Mouse (Mus musculus): Measurements from ENCODE around the gene Fgg.

Gene Fgg

GRCm38 (mm10) chr3:83007557-83007956, at the start of gene Fgg:
Gene Fgg (plus strand): TSS chr3:83007724.
- no peak for DNase-seq (ENCODE audit: low spot score in 2 of 2)

- DNase-seq (ENCODE audit: low spot score in 2 of 2) = no peak
These were observed 36.5 kb upstream of the Fgg start for GRCm38 (mm10) chr3:82971046-82971445.

- DNase-seq (ENCODE audit: low spot score in 2 of 2) = no peak
These were observed 26.7 kb upstream of the Fgg start for GRCm38 (mm10) chr3:82980818-82981217.

- DNase-seq (ENCODE audit: low spot score in 2 of 2) = no peak
These were observed 25.7 kb upstream of the Fgg start for GRCm38 (mm10) chr3:82981861-82982260.

- DNase-seq (ENCODE audit: low spot score in 2 of 2) = no peak
These were observed 22.7 kb upstream of the Fgg start for GRCm38 (mm10) chr3:82984840-82985239.

- DNase-seq (ENCODE audit: low spot score in 2 of 2) = no peak
These were observed 15.6 kb upstream of the Fgg start for GRCm38 (mm10) chr3:82991963-82992362.

GRCm38 (mm10) chr3:82992956-82993355, 14.6 kb upstream of the Fgg start:
- no peak for DNase-seq (ENCODE audit: low spot score in 2 of 2)

- DNase-seq (ENCODE audit: low spot score in 2 of 2) = peak in 1 of 2 experiments; percentile 2
These were observed 12.2 kb upstream of the Fgg start for GRCm38 (mm10) chr3:82995368-82995767.

- no peak for DNase-seq (ENCODE audit: low spot score in 2 of 2)
These were observed 10.9 kb upstream of the Fgg start for GRCm38 (mm10) chr3:82996656-82997055.

GRCm38 (mm10) chr3:82998772-82999463, 8.6 kb upstream of the Fgg start:
- DNase-seq (ENCODE audit: low spot score in 2 of 2) = no peak

- DNase-seq (ENCODE audit: low spot score in 2 of 2) = no peak
These were observed 7.5 kb upstream of the Fgg start for GRCm38 (mm10) chr3:82999995-83000394.

- DNase-seq (ENCODE audit: low spot score in 2 of 2) = no peak
These were observed 5.3 kb upstream of the Fgg start for GRCm38 (mm10) chr3:83002191-83002590.

- DNase-seq (ENCODE audit: low spot score in 2 of 2) = no peak
These were observed 4.5 kb upstream of the Fgg start for GRCm38 (mm10) chr3:83003068-83003467.

GRCm38 (mm10) chr3:83004801-83005200, 2.7 kb upstream of the Fgg start:
- no peak for DNase-seq (ENCODE audit: low spot score in 2 of 2)

GRCm38 (mm10) chr3:83010291-83010690, 2.8 kb downstream of the Fgg start:
- DNase-seq (ENCODE audit: low spot score in 2 of 2) = no peak

GRCm38 (mm10) chr3:83011136-83011535, 3.6 kb downstream of the Fgg start:
- no peak for DNase-seq (ENCODE audit: low spot score in 2 of 2)

GRCm38 (mm10) chr3:83011565-83011964, 4.0 kb downstream of the Fgg start:
- DNase-seq (ENCODE audit: low spot score in 2 of 2) = no peak

GRCm38 (mm10) chr3:83012636-83013035, 5.1 kb downstream of the Fgg start:
- no peak for DNase-seq (ENCODE audit: low spot score in 2 of 2)

GRCm38 (mm10) chr3:83013951-83014350, 6.4 kb downstream of the Fgg start:
- DNase-seq (ENCODE audit: low spot score in 2 of 2) = no peak

GRCm38 (mm10) chr3:83016236-83016635, 8.7 kb downstream of the Fgg start:
- DNase-seq (ENCODE audit: low spot score in 2 of 2) = no peak

- DNase-seq (ENCODE audit: low spot score in 2 of 2) = no peak
These were observed 12.9 kb downstream of the Fgg start for GRCm38 (mm10) chr3:83020387-83020786.

GRCm38 (mm10) chr3:83021176-83021575, 13.7 kb downstream of the Fgg start:
- no peak for DNase-seq (ENCODE audit: low spot score in 2 of 2)

GRCm38 (mm10) chr3:83025036-83025435, 17.5 kb downstream of the Fgg start:
- DNase-seq (ENCODE audit: low spot score in 2 of 2) = no peak

Measured in spleen, postnatal 14 days (tissue).